22 mouse cellular contexts compared by ENCODE assay signal in genomic region chr9:52165076-52165705, GRCm38 (mm10). TPM values are rescaled to one million over a fixed set of nuclear protein-coding genes. Genes with fewer than 3 reads are reported as not detected.
DNase-seq lines count a peak whose midpoint lies in the region; ATAC-seq and TF ChIP-seq lines count a peak whose summit lies in the region.
"Had no signal": no experiment of that assay in that cellular context is flagged by ENCODE, and none has a peak within 500 bp of the region (broad histone marks: within the 10 kb centered on the region; RNA-seq: fewer than 3 reads in every experiment).

No protein-coding gene starts in this region.

- 0 out of 2 replicates have a peak overlapping the region, but pooled peaks have one; percentile 78 for H3K4me2 ChIP-seq in hindbrain, postnatal 0 days (ENCODE audit: low read depth, low read length)
- H3K4me2 ChIP-seq in hindbrain, embryonic 13.5 days = no peak overlapping the region
- 0 out of 2 replicates have a peak overlapping the region, but pooled peaks have one; percentile 0 for H3K4me2 ChIP-seq in midbrain, embryonic 13.5 days (replicated peaks)
- no peak overlapping the region for H3K4me2 ChIP-seq in midbrain, embryonic 14.5 days (ENCODE audit: low read length)
- H3K4me2 ChIP-seq: heart, embryonic 12.5 days; limb, embryonic 13.5 days; liver, embryonic 15.5 days; stomach, embryonic 15.5 days had no signal

- H3K27me3 ChIP-seq in hindbrain, postnatal 0 days (ENCODE audit: insufficient read depth, low read length) = no peaks in the 10 kb centered on the region
- H3K27me3 ChIP-seq in hindbrain, embryonic 13.5 days = no peaks in the 10 kb centered on the region
- H3K27me3 ChIP-seq in midbrain, embryonic 13.5 days = 0 out of 2 replicates have a peak, but pooled peaks cover 5% of the 10 kb centered on the region
- H3K27me3 ChIP-seq in midbrain, embryonic 14.5 days (ENCODE audit: control insufficient read depth, insufficient read depth, low read length) = no peaks in the 10 kb centered on the region
- H3K27me3 ChIP-seq: heart, embryonic 12.5 days; stomach, embryonic 15.5 days had no signal

- peaks cover 3% of the 10 kb centered on the region for H3K4me1 ChIP-seq in hindbrain, postnatal 0 days (ENCODE audit: insufficient read depth, low read length)
- peaks cover 32% of the 10 kb centered on the region for H3K4me1 ChIP-seq in hindbrain, embryonic 13.5 days (replicated peaks)
- peaks cover 43% of the 10 kb centered on the region for H3K4me1 ChIP-seq in midbrain, embryonic 13.5 days (replicated peaks)
- peaks cover 30% of the 10 kb centered on the region for H3K4me1 ChIP-seq in midbrain, embryonic 14.5 days (ENCODE audit: control insufficient read depth, insufficient read depth, low read length)

- no peak overlapping the region for H3K27ac ChIP-seq in hindbrain, postnatal 0 days
- H3K27ac ChIP-seq in hindbrain, embryonic 13.5 days = no peak overlapping the region
- H3K27ac ChIP-seq in midbrain, embryonic 13.5 days = no peak overlapping the region
- no peak overlapping the region for H3K27ac ChIP-seq in midbrain, embryonic 14.5 days (replicated peaks; ENCODE audit: low read depth, low read length)
- H3K27ac ChIP-seq: forebrain, embryonic 10.5 days; hindbrain, embryonic 10.5 days; limb, embryonic 13.5 days; liver, embryonic 15.5 days; macrophage; midbrain, embryonic 10.5 days; stomach, embryonic 15.5 days had no signal

- peak; percentile 25 for DNase-seq in adrenal gland, adult 2 months
- no peak for DNase-seq in adrenal gland, postnatal 10 days
- DNase-seq in hindbrain, postnatal 0 days (ENCODE audit: low spot score) = no peak
- no peak for DNase-seq in midbrain, embryonic 14.5 days
- DNase-seq in urinary bladder, postnatal 14 days (ENCODE audit: low spot score) = no peak
- no peak for DNase-seq in embryo, embryonic 9.5 days (ENCODE audit: extremely low spot score)
- DNase-seq: cerebellum, adult 9-11 months; gastrocnemius, postnatal 10 days; heart, postnatal 10 days; thymus, adult 18-20 months; thymus, postnatal 36 days had no signal

- no peak for TF ChIP-seq CTCF in hindbrain, postnatal 0 days (IDR thresholded peaks at IDR 0.05; ENCODE audit: low read depth)

- no peak for ATAC-seq in hindbrain, postnatal 0 days
- ATAC-seq in hindbrain, embryonic 13.5 days (ENCODE audit: low FRiP score) = no peak
- ATAC-seq in midbrain, embryonic 13.5 days = no peak
- no peak for ATAC-seq in midbrain, embryonic 14.5 days (ENCODE audit: low FRiP score, low TSS enrichment)
- ATAC-seq: intestine, postnatal 0 days had no signal

- WGBS in hindbrain, postnatal 0 days = 80% methylated on average over 13 of the region's 13 CpGs
- WGBS in hindbrain, embryonic 13.5 days = 83% methylated on average over 13 of the region's 13 CpGs
- 86% methylated on average over 13 of the region's 13 CpGs for WGBS in midbrain, embryonic 13.5 days
- 88% methylated on average over 13 of the region's 13 CpGs for WGBS in midbrain, embryonic 14.5 days

- no peak overlapping the region for H3K4me3 ChIP-seq in hindbrain, postnatal 0 days (ENCODE audit: low read length)
- no peak overlapping the region for H3K4me3 ChIP-seq in hindbrain, embryonic 13.5 days
- no peak overlapping the region for H3K4me3 ChIP-seq in midbrain, embryonic 13.5 days (replicated peaks)
- H3K4me3 ChIP-seq in midbrain, embryonic 14.5 days (replicated peaks; ENCODE audit: low read depth, low read length) = no peak overlapping the region
- H3K4me3 ChIP-seq: forebrain, embryonic 10.5 days; heart, embryonic 12.5 days; limb, embryonic 13.5 days; liver, embryonic 15.5 days; midbrain, embryonic 10.5 days; stomach, embryonic 15.5 days had no signal

- no peaks in the 10 kb centered on the region for H3K36me3 ChIP-seq in hindbrain, postnatal 0 days (ENCODE audit: insufficient read depth, low read length)
- H3K36me3 ChIP-seq in hindbrain, embryonic 13.5 days = peaks cover 3% of the 10 kb centered on the region; the same call in 1 of the 2 replicates
- H3K36me3 ChIP-seq in midbrain, embryonic 13.5 days = peaks cover 4% of the 10 kb centered on the region; the same call in 1 of the 2 replicates
- no peaks in the 10 kb centered on the region for H3K36me3 ChIP-seq in midbrain, embryonic 14.5 days (ENCODE audit: control insufficient read depth, insufficient read depth, low read length)
- H3K36me3 ChIP-seq: limb, embryonic 13.5 days; liver, embryonic 15.5 days; stomach, embryonic 15.5 days had no signal

- H3K9ac ChIP-seq in hindbrain, postnatal 0 days (replicated peaks; ENCODE audit: low read length) = no peak overlapping the region
- no peak overlapping the region for H3K9ac ChIP-seq in hindbrain, embryonic 13.5 days
- H3K9ac ChIP-seq in midbrain, embryonic 13.5 days (replicated peaks) = no peak overlapping the region
- no peak overlapping the region for H3K9ac ChIP-seq in midbrain, embryonic 14.5 days (replicated peaks; ENCODE audit: low read length)
- H3K9ac ChIP-seq: heart, embryonic 12.5 days; limb, embryonic 13.5 days; liver, embryonic 15.5 days; stomach, embryonic 15.5 days had no signal

- no peaks in the 10 kb centered on the region for H3K9me3 ChIP-seq in hindbrain, postnatal 0 days (ENCODE audit: low read length)
- no peaks in the 10 kb centered on the region for H3K9me3 ChIP-seq in hindbrain, embryonic 13.5 days
- H3K9me3 ChIP-seq in midbrain, embryonic 13.5 days = no peaks in the 10 kb centered on the region
- H3K9me3 ChIP-seq in midbrain, embryonic 14.5 days (ENCODE audit: control insufficient read depth, low read length) = 0 out of 2 replicates have a peak, but pooled peaks cover 5% of the 10 kb centered on the region
- H3K9me3 ChIP-seq: limb, embryonic 13.5 days; liver, embryonic 15.5 days; stomach, embryonic 15.5 days had no signal

RNA-seq across cellular contexts. Expression of gene Zc3h12c, which starts 3.2 kb away (rescaled TPM):
- 10 to 100 TPM; 19.2 to 23.6 TPM for total RNA-seq in adrenal gland, adult 2 months (2021)
- 2.8 and 3.3 TPM in 2 replicates for polyA plus RNA-seq in adrenal gland, adult 2 months (2012; rRNA removed)
- total RNA-seq in adrenal gland, postnatal 10 days (2021) = 10 to 100 TPM; 13.9 to 18.4 TPM
- total RNA-seq in hindbrain, postnatal 0 days (2014; rRNA removed) = 10.8 and 11.8 TPM in 2 replicates
- polyA plus RNA-seq in hindbrain, postnatal 0 days (2015; fragmentation: Nextera tagmentation; extraction: Ambion mirVana) = 3.4 and 3.5 TPM in 2 replicates
- 6.1 and 6.5 TPM in 2 replicates for polyA plus RNA-seq in hindbrain, embryonic 13.5 days (2015; fragmentation: Nextera tagmentation; extraction: Ambion mirVana)
- 10.8 and 10.9 TPM in 2 replicates for polyA plus RNA-seq in midbrain, embryonic 13.5 days (2015; fragmentation: Nextera tagmentation; extraction: Ambion mirVana)
- 10.9 and 12.3 TPM in 2 replicates for polyA plus RNA-seq in midbrain, embryonic 14.5 days (2014; fragmentation: Nextera tagmentation; extraction: Ambion mirVana)

Comparison
In these comparisons a context has a peak if more than half of its experiments do, and no peak if none do; other contexts are left out.
1. H3K4me2 ChIP-seq: peak in hindbrain, postnatal 0 days (single experiment) and midbrain, embryonic 13.5 days (single experiment); none in hindbrain, embryonic 13.5 days (single experiment) and midbrain, embryonic 14.5 days (single experiment).